Comparison of ENCODE assay signal across 21 mouse cellular contexts in genomic region chr10:16923851-16924250, GRCm38 (mm10).
"Had no signal": no experiment of that assay in that cellular context is flagged by ENCODE, and none has a peak within 500 bp of the region (broad histone marks: within the 10 kb centered on the region; RNA-seq: fewer than 3 reads in every experiment).

No protein-coding gene starts in this region.

- H3K9me3 ChIP-seq: heart, embryonic 12.5 days; hindbrain, embryonic 13.5 days; hindbrain, embryonic 15.5 days; kidney, embryonic 15.5 days; limb, embryonic 10.5 days; limb, embryonic 12.5 days; liver, embryonic 13.5 days had no signal

- ATAC-seq: hindbrain, postnatal 0 days had no signal

- H3K4me2 ChIP-seq: heart, embryonic 12.5 days; hindbrain, embryonic 13.5 days; hindbrain, embryonic 15.5 days; kidney, embryonic 15.5 days; limb, embryonic 12.5 days; liver, embryonic 11.5 days; liver, embryonic 13.5 days had no signal

- H3K9ac ChIP-seq: heart, embryonic 12.5 days; hindbrain, embryonic 13.5 days; hindbrain, embryonic 15.5 days; kidney, embryonic 15.5 days; limb, embryonic 12.5 days; liver, embryonic 13.5 days had no signal

- H3K36me3 ChIP-seq: heart, embryonic 12.5 days; hindbrain, embryonic 13.5 days; hindbrain, embryonic 15.5 days; kidney, embryonic 15.5 days; limb, embryonic 10.5 days; limb, embryonic 12.5 days; liver, embryonic 13.5 days had no signal

- DNase-seq: gastrocnemius, adult 2 months; gastrocnemius, postnatal 10 days; gastrocnemius, postnatal 25 days; heart, postnatal 10 days; kidney, adult 11 months; kidney, adult 2 months; kidney, adult 9 months; kidney, postnatal 14 days; kidney, postnatal 36 days; liver; liver, embryonic 13.5 days had no signal

- H3K27ac ChIP-seq: gastrocnemius, adult 2 months; hindbrain, embryonic 13.5 days; hindbrain, embryonic 15.5 days; hindbrain, postnatal 0 days; kidney, embryonic 15.5 days; kidney, postnatal 0 days; left cerebral cortex, adult 2 months; limb, embryonic 10.5 days; limb, embryonic 12.5 days; liver, embryonic 13.5 days had no signal

- H3K4me1 ChIP-seq: heart, embryonic 12.5 days; hindbrain, embryonic 13.5 days; hindbrain, embryonic 15.5 days; kidney, embryonic 15.5 days; limb, embryonic 10.5 days; limb, embryonic 12.5 days; liver, embryonic 13.5 days had no signal

- H3K27me3 ChIP-seq: heart, embryonic 12.5 days; hindbrain, embryonic 13.5 days; hindbrain, embryonic 15.5 days; kidney, embryonic 15.5 days; limb, embryonic 12.5 days; liver, embryonic 13.5 days had no signal

- H3K4me3 ChIP-seq: gastrocnemius, adult 2 months; heart, embryonic 12.5 days; hindbrain, embryonic 13.5 days; hindbrain, embryonic 15.5 days; kidney, embryonic 15.5 days; left cerebral cortex, adult 2 months; limb, embryonic 10.5 days; limb, embryonic 12.5 days; liver, embryonic 13.5 days had no signal
